Comparison of ENCODE assay signal across 10 mouse cellular contexts in the genomic region with DNA sequence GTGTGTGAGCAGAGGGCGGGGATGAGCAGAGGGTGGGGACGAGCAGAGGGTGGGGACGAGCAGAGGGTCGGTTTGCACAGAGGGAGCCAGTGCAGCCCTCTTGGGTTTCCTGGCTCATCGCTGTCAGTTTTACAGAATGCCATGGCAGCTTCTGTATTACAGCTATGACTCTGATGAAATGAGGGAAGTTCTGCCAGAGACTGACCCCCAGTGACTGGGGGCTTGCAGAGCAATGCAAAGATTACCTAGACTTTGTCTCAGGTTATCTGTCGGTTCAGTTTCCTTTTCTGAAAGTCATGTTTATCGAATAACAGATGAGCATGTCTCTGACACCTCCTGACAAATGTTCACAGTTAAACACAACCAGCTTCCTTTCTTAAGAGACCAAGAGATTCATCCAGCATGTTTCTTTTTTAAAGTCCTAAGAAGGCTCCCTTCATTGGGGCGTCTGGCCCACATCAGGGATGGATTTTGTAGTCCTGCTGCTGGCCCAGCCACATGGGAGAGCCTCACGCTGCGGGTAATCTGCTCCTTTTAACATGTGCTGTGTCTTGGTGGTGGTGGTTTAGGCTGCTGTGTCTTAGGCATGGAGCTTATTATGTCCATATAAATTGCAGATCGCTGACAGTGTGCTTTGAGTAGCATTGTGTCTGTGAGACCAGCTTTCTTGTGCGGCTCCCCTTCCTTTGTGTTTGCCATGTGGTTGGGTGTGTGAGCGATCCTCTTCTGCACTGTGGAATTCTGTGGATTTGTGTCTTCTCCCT.
A peak's percentile ranks its signal among the peaks of the same experiment; 100 is the strongest.
DNase-seq lines count a peak whose midpoint lies in the region; ATAC-seq and TF ChIP-seq lines count a peak whose summit lies in the region.
"Had no signal": no experiment of that assay in that cellular context is flagged by ENCODE, and none has a peak within 500 bp of the region (broad histone marks: within the 10 kb centered on the region; RNA-seq: fewer than 3 reads in every experiment).

No protein-coding gene starts in this region.

- no peak for TF ChIP-seq EP300 in heart, postnatal 0 days (IDR thresholded peaks at IDR 0.05; ENCODE audit: low read depth)

- WGBS in heart, postnatal 0 days, result 45% methylated on average over 13 of the region's 13 CpGs
- 52% methylated on average over 13 of the region's 13 CpGs for WGBS in embryonic facial prominence, embryonic 10.5 days
- 31% methylated on average over 13 of the region's 13 CpGs for WGBS in midbrain, embryonic 14.5 days

- TF ChIP-seq CTCF in heart, postnatal 0 days (IDR thresholded peaks at IDR 0.05; ENCODE audit: low read depth), result no peak

- H3K4me3 ChIP-seq in heart, postnatal 0 days (ENCODE audit: low read depth, low read length), result no peak overlapping the region
- no peak overlapping the region for H3K4me3 ChIP-seq in embryonic facial prominence, embryonic 10.5 days
- H3K4me3 ChIP-seq in midbrain, embryonic 14.5 days (replicated peaks; ENCODE audit: low read depth, low read length), result no peak overlapping the region

- peak overlapping the region; percentile 30; the same call in 1 of the 2 replicates for H3K27ac ChIP-seq in heart, postnatal 0 days (ENCODE audit: low read depth)
- H3K27ac ChIP-seq in embryonic facial prominence, embryonic 10.5 days (replicated peaks), result peak overlapping the region; percentile 51
- H3K27ac ChIP-seq in midbrain, embryonic 14.5 days (replicated peaks; ENCODE audit: low read depth, low read length), result peak overlapping the region; percentile 15

- no peaks in the 10 kb centered on the region for H3K36me3 ChIP-seq in heart, postnatal 0 days (replicated peaks; ENCODE audit: control insufficient read depth, insufficient read depth, low read length)
- no peaks in the 10 kb centered on the region for H3K36me3 ChIP-seq in embryonic facial prominence, embryonic 10.5 days (replicated peaks)
- H3K36me3 ChIP-seq in midbrain, embryonic 14.5 days (ENCODE audit: control insufficient read depth, insufficient read depth, low read length), result no peaks in the 10 kb centered on the region

- no peak overlapping the region for H3K4me2 ChIP-seq in heart, postnatal 0 days (ENCODE audit: low read depth, low read length)
- no peak overlapping the region for H3K4me2 ChIP-seq in midbrain, embryonic 14.5 days (ENCODE audit: low read length)

- no peak for DNase-seq in heart, postnatal 0 days (ENCODE audit: low spot score)
- no peak for DNase-seq in heart, postnatal 4 days
- DNase-seq in embryonic facial prominence, embryonic 10.5 days (ENCODE audit: low spot score), result no peak
- DNase-seq in midbrain, embryonic 14.5 days, result no peak
- no peak for DNase-seq in frontal cortex, postnatal 25 days (ENCODE audit: low spot score in 2 of 2)
- DNase-seq in adrenal gland, adult 18-20 months (ENCODE audit: low spot score in 2 of 2), result no peak
- no peak for DNase-seq in gastrocnemius, postnatal 25 days
- DNase-seq: adrenal gland, adult 8-10 months; kidney, adult 11 months had no signal

- no peak for ATAC-seq in heart, postnatal 0 days (ENCODE audit: insufficient read depth, low read depth)
- peak; percentile 67 for ATAC-seq in granulocyte monocyte progenitor cell, adult 5-6 weeks (replicated peaks; ENCODE audit: poor library complexity, severe bottlenecking)
- ATAC-seq in midbrain, embryonic 14.5 days (ENCODE audit: low FRiP score, low TSS enrichment), result no peak

- no peaks in the 10 kb centered on the region for H3K27me3 ChIP-seq in heart, postnatal 0 days (ENCODE audit: control insufficient read depth, insufficient read depth, low read length)
- H3K27me3 ChIP-seq in embryonic facial prominence, embryonic 10.5 days (replicated peaks; ENCODE audit: low read depth, poor library complexity, severe bottlenecking), result no peaks in the 10 kb centered on the region
- H3K27me3 ChIP-seq in midbrain, embryonic 14.5 days (ENCODE audit: control insufficient read depth, insufficient read depth, low read length), result no peaks in the 10 kb centered on the region

- H3K9me3 ChIP-seq in heart, postnatal 0 days (replicated peaks; ENCODE audit: control insufficient read depth, low read length), result no peaks in the 10 kb centered on the region
- H3K9me3 ChIP-seq in embryonic facial prominence, embryonic 10.5 days, result no peaks in the 10 kb centered on the region
- no peaks in the 10 kb centered on the region for H3K9me3 ChIP-seq in midbrain, embryonic 14.5 days (ENCODE audit: control insufficient read depth, low read length)

- peaks cover 16% of the 10 kb centered on the region for H3K4me1 ChIP-seq in heart, postnatal 0 days (ENCODE audit: control insufficient read depth, insufficient read depth)
- H3K4me1 ChIP-seq in embryonic facial prominence, embryonic 10.5 days, result peaks cover 80% of the 10 kb centered on the region
- peaks cover 35% of the 10 kb centered on the region for H3K4me1 ChIP-seq in midbrain, embryonic 14.5 days (ENCODE audit: control insufficient read depth, insufficient read depth, low read length)

- H3K9ac ChIP-seq in heart, postnatal 0 days (replicated peaks; ENCODE audit: low read depth, low read length), result no peak overlapping the region
- H3K9ac ChIP-seq in midbrain, embryonic 14.5 days (replicated peaks; ENCODE audit: low read length), result no peak overlapping the region; the same call in 1 of the 2 replicates
